Mouse (Mus musculus): Measurements from ENCODE around the gene Abtb1.

DNA sequence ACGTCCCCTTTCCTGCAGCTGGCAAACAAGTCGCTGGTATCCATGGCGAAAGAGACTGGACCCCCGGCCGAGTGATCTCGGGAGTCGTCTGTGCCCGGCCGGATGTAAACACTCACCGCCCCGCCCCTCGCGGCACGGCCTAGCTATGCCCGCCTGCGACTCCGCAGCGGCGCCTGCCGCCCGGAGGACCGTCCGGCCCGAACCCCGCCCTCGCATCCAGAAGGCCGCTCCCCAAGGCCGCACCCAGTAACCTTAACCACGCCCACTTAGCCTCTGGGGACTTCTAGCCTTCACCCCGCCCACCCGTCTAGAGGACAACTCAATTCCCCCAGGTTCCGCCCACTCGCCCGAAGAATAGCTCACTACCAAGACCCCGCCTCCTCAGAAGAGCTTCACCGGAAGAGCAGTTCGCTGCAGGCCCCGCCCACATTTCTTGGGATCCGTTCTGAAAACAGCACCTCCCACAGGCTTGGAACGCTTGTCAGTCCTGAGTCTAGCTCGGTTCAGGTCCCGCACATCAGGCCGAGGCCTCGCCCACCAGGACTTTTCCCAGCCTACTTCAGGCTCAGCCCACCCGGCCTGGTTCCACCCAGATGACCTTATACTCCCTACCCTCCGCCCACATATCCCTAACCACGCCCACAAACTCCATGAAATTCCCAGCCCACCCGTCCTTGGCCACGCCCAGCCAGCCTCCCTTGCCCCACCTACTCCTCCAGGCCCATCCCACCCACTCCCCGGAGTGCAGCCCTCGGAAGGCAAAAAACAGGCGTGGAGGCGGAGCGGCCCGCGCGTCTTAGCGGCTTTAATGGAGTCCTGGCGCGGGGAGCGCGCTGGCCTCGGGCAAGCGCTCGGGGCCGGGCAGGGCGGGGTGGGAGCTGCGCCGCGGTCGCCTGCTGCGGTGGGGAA, at the start of gene Abtb1:
- TF ChIP-seq CTCF (IDR thresholded peaks at IDR 0.05; ENCODE audit: borderline replicate concordance, control insufficient read depth, extremely low read depth, insufficient read depth, low read length, poor library complexity) (peak; percentile 46; the same call in 1 of the 2 replicates), POLR2A (IDR thresholded peaks at IDR 0.05; ENCODE audit: control insufficient read depth, extremely low read depth, insufficient read depth, low read length, poor library complexity) (peak; percentile 42)

Data from thymus, adult 2 months (tissue).